Mouse (Mus musculus): ENCODE results near the gene Hmg20b. TPM values are rescaled to one million over a fixed set of nuclear protein-coding genes. Genes with fewer than 3 reads are reported as not detected.
A peak's percentile ranks its signal among the peaks of the same experiment; 100 is the strongest.

Hmg20b gene
- polyA plus RNA-seq, 1 experiment, result 106 TPM

- TF ChIP-seq POLR2A (IDR thresholded peaks at IDR 0.05; ENCODE audit: borderline replicate concordance, extremely low read depth, low read depth, low read length) (no peak; the same call in 1 of the 2 replicates), CTCF (IDR thresholded peaks at IDR 0.05; ENCODE audit: insufficient read depth, low read length) (no peak)
- WGBS, result 42% methylated on average over 55 of the region's 55 CpGs
- H3K4me1 ChIP-seq (ENCODE audit: control insufficient read depth, insufficient read depth, low read length), result peaks cover 11% of the 10 kb centered on the region
- DNase-seq, result peak; percentile 63
- H3K4me3 ChIP-seq (replicated peaks; ENCODE audit: extremely low read depth, low read depth, low read length), result peak overlapping the region; percentile 11
Measured at GRCm38 (mm10) chr10:81346453-81347067, 3.7 kb downstream of the Hmg20b start.

GRCm38 (mm10) chr10:81345162-81345534 is 5.1 kb downstream of the Hmg20b start:
- Histone ChIP-seq H3K4me1 (ENCODE audit: control insufficient read depth, insufficient read depth, low read length) (peaks cover 11% of the 10 kb centered on the region), H3K4me3 (replicated peaks; ENCODE audit: extremely low read depth, low read depth, low read length) (no peak overlapping the region)
- WGBS, result 76% methylated on average over 4 of the region's 4 CpGs
- TF ChIP-seq POLR2A (IDR thresholded peaks at IDR 0.05; ENCODE audit: borderline replicate concordance, extremely low read depth, low read depth, low read length) (no peak), CTCF (IDR thresholded peaks at IDR 0.05; ENCODE audit: insufficient read depth, low read length) (no peak)
- DNase-seq, result no peak

DNA sequence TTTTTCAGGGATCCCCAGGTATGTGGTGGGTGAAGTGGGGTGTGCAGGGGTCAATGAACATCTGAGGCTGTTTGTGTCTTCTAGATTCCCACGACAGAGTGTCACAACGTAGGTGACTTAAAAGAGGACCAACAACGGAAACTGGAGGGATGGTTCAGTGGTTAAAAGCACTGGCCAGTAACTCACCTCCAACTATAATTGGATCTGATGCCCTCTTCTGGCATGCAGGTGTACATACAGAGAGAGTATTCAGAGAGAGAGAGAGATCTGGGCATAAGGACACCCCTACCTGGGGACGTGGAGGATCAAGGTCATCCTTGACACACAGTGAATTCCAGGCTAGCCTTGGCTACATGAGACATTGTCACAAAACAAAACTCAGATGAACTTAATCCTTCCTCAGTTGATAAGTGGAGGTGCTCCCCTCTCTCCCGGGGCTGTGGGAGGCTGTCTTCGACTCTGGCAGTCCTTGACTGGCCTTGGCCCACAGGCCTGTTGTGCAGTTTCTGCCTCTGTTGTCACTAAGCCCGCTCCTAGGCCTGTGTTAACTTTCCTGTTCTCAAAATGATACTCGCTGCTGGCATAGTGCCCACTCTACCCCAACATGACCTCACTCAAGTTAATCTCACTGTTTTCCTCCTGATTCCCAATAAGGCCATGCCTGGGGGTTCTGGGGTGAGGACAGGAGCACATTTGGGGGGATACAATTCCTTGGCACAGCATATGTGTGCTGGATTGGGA is 5.7 kb downstream of the Hmg20b start:
- peaks cover 9% of the 10 kb centered on the region for H3K4me1 ChIP-seq (ENCODE audit: control insufficient read depth, insufficient read depth, low read length)
- H3K4me3 ChIP-seq (replicated peaks; ENCODE audit: extremely low read depth, low read depth, low read length), result no peak overlapping the region
- 32% methylated on average over 8 of the region's 8 CpGs for WGBS
- DNase-seq, result no peak
- TF ChIP-seq CTCF (IDR thresholded peaks at IDR 0.05; ENCODE audit: insufficient read depth, low read length) (no peak), POLR2A (IDR thresholded peaks at IDR 0.05; ENCODE audit: borderline replicate concordance, extremely low read depth, low read depth, low read length) (no peak)

DNA sequence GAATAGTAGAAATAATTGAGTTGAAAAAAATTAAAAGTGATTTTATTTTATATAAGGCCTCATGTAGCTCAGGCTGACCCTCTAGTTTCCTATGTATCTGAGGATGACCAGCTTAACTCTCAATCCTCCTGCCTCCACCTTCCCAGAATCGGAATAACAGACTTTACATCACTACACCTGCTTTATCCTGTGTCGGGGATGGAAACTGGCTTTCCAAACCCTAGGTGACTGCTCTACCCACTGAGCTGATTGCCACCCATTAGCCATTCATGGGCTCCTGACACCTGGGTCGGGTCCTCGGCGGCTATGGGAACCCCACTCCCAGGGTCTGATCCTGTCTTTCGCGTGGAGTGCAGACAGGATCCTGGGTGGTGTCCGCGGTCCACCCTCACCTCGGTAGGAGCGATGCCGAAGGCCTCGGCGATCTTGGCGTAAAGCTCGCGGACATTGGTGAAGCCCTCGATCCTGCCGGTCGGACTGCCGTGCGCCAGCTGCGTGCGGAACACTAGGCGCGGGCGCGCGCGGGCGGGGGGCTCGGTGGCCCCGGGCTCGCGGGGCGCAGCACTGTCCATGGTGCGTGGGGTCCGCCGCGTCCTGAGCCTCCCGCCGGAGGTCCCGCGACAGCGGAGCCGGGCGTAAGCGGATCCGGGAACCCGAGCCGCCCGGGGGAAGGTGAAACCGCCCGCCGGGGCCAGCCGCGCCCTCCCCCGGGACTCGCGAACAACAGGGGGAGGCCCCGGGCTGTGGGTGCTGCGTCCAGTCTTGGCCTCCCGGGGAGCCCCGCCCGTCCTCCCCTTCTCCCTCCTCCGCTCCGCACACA is 7.4 kb downstream of the Hmg20b start, which contains the start of gene Gipc3:
TSS of gene Gipc3 (minus strand) at position 581 of the 820 bp plus-strand sequence.
- peak within 1 kb of the TSS; percentile 64 for H3K4me3 ChIP-seq (replicated peaks; ENCODE audit: extremely low read depth, low read depth, low read length)
- WGBS, result 4% methylated on average over 65 of the region's 67 CpGs
- H3K4me1 ChIP-seq (ENCODE audit: control insufficient read depth, insufficient read depth, low read length), result peaks cover 3% of the 10 kb centered on the region; the same call in 1 of the 2 replicates
- no peak for DNase-seq
- TF ChIP-seq POLR2A (IDR thresholded peaks at IDR 0.05; ENCODE audit: borderline replicate concordance, extremely low read depth, low read depth, low read length) (no peak), CTCF (IDR thresholded peaks at IDR 0.05; ENCODE audit: insufficient read depth, low read length) (no peak)

- DNase-seq, result peak; percentile 77
- TF ChIP-seq POLR2A (IDR thresholded peaks at IDR 0.05; ENCODE audit: borderline replicate concordance, extremely low read depth, low read depth, low read length) (no peak), CTCF (IDR thresholded peaks at IDR 0.05; ENCODE audit: insufficient read depth, low read length) (peak; percentile 58)
- H3K4me3 ChIP-seq (replicated peaks; ENCODE audit: extremely low read depth, low read depth, low read length), result no peak overlapping the region
- 36% methylated on average over 16 of the region's 16 CpGs for WGBS
- H3K4me1 ChIP-seq (ENCODE audit: control insufficient read depth, insufficient read depth, low read length), result no peaks in the 10 kb centered on the region
Measured at GRCm38 (mm10) chr10:81341333-81341949, 8.8 kb downstream of the Hmg20b start.

DNA sequence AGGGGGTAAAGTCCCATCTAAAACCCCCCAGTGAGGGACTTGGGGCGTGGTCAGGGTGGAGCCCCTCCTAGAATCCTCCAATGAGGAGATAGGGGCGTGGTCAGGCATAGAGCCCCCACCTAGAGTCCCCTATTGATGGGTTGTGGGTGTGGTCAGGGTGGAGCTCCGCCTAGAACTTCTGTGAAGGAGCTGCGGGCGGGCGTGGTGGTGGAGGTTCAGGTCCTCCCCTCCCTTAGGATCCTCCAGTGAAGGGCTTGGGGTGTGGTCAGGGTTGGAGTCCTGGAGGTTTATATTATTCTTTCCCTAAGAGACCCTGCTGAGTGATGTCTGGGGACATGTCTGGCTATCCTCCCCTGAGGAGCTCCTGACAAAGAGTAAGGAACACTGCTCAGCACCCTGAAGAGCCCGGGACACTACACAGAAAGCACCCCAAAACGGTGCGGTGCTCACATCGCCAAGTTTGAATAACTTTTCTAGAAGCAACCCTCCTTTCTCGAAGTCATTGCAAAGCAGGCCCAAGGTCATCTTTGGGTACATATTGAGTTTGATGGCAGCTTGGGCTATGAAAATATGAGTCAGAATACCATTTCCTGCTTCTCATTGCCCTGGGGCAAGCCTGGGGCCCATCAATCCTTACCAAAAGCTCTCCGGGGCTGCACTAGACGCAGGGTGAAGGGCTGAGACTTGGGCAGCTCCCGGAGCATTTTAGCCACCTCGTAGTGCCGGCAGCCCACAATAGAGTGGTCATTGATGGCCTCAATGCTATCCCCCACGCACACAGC is 9.5 kb downstream of the Hmg20b start:
- H3K4me3 ChIP-seq (replicated peaks; ENCODE audit: extremely low read depth, low read depth, low read length), result no peak overlapping the region
- no peak for DNase-seq
- WGBS, result 54% methylated on average over 17 of the region's 17 CpGs
- no peaks in the 10 kb centered on the region for H3K4me1 ChIP-seq (ENCODE audit: control insufficient read depth, insufficient read depth, low read length)
- TF ChIP-seq POLR2A (IDR thresholded peaks at IDR 0.05; ENCODE audit: borderline replicate concordance, extremely low read depth, low read depth, low read length) (no peak), CTCF (IDR thresholded peaks at IDR 0.05; ENCODE audit: insufficient read depth, low read length) (no peak)

GRCm38 (mm10) chr10:81336558-81336957 is 13.7 kb downstream of the Hmg20b start:
- Histone ChIP-seq H3K4me1 (ENCODE audit: control insufficient read depth, insufficient read depth, low read length) (no peaks in the 10 kb centered on the region), H3K4me3 (replicated peaks; ENCODE audit: extremely low read depth, low read depth, low read length) (no peak overlapping the region)
- DNase-seq, result no peak
- TF ChIP-seq POLR2A (IDR thresholded peaks at IDR 0.05; ENCODE audit: borderline replicate concordance, extremely low read depth, low read depth, low read length), result no peak
- TF ChIP-seq CTCF (IDR thresholded peaks at IDR 0.05; ENCODE audit: insufficient read depth, low read length), result no peak
- 88% methylated on average over 4 of the region's 4 CpGs for whole genome bisulfite sequencing

DNA sequence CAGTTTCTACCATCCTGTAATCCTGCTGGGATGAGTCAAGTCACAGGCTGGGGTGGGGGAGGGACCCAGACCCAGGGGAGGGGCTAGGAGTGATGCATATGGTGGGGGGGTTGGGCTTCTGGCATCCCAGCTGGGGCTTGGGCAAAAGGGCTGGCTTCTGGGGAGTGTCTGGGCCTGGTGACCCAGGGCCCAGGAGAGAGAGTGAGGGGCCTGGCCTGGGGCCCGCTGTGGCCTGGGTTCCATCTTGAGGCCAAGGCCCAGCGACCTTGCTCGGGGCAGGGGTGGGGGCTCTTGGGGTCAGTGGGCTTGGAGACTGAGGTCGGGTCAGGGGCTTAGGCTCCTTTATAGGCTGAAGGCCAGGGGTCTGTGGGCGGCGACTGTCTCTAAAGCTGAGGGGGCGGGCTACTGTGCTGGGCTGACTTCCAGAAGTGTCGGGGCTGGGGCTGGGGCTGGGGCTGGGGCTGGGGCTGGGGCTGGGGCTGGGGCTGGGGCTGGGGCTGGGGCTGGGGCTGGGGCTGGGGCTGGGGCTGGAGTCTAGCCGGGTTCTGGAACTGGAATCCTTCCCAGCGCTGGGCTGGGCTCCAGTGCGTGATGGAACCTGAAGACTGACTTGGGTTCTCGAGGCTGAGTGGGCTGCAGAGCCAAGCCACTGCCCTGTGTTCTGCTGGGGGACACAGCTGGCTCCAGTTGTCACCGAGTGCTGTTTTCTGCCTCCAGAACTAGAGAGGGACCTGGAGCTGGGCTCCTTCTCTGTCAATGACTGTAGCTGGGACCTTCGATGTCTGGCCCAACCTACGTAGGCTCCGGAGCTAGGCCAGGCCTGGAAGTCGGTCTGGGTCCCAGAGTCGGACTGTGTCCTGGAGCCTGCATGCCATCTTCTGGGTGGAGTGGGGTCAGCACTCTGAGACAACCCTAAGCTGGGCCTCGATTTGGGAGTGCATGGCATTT is 14.6 kb downstream of the Hmg20b start:
- Histone ChIP-seq H3K4me3 (replicated peaks; ENCODE audit: extremely low read depth, low read depth, low read length) (no peak overlapping the region), H3K4me1 (ENCODE audit: control insufficient read depth, insufficient read depth, low read length) (no peaks in the 10 kb centered on the region)
- TF ChIP-seq POLR2A (IDR thresholded peaks at IDR 0.05; ENCODE audit: borderline replicate concordance, extremely low read depth, low read depth, low read length) (no peak), CTCF (IDR thresholded peaks at IDR 0.05; ENCODE audit: insufficient read depth, low read length) (no peak)
- 56% methylated on average over 19 of the region's 19 CpGs for WGBS
- no peak for DNase-seq

Data from lung, adult 2 months (tissue).